Mouse (Mus musculus): ENCODE measurements around the gene Zdhhc14. TPM values are rescaled to one million over a fixed set of nuclear protein-coding genes. Genes with fewer than 3 reads are reported as not detected.

The Zdhhc14 gene
- polyA plus RNA-seq, 1 experiment from 2014 or later = 1.3 TPM

DNA sequence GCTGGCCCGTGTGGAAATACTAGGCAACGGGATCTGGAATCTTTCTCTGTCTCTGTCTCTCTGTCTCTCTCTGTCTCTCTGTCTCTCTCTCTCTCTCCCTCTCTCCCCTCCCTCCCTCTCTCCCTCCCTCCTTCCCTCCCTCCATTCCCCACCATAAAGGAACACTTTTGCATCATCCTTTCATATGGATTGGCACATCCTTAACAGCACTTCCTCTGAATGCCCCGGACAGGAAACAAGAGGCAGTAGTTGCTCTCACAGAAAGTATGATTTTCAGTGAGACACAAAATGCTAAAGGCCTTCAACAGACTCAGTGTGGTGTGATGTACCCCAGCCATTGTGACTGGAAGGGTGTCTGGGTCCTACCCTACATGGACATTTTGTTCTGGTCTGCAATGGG is 89.9 kb downstream of the Zdhhc14 start:
- H3K4me1 ChIP-seq = no peaks in the 10 kb centered on the region
- H3K9me3 ChIP-seq = no peaks in the 10 kb centered on the region
- H3K27ac ChIP-seq (replicated peaks) = no peak overlapping the region
- no peak overlapping the region for H3K4me3 ChIP-seq
- H3K27me3 ChIP-seq (replicated peaks) = no peaks in the 10 kb centered on the region
- no peak overlapping the region for H3K9ac ChIP-seq
- no peaks in the 10 kb centered on the region for H3K36me3 ChIP-seq
- 90% methylated on average over 3 of the region's 3 CpGs for WGBS
- ATAC-seq (ENCODE audit: extremely low read depth, insufficient number of reproducible peaks, low FRiP score, low TSS enrichment) = no peak
- no peak overlapping the region for H3K4me2 ChIP-seq

DNA sequence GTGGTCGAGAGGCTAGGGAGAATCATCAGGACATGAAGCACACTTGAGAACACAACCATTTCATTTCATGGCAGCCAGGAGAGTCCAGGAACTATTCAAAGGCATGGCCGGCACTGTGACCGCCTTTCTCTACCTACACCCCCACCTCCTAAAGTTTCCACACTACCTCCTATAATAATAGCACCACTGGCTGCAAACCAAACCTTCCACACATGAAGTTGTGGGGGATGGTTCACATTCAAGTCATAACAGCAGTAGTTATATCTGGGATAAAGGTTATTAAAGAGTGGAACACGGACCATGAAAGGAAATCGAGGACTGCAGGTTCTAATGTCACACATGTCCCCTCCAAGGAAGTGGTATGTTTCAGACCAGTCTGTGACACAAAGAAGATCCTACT is 90.6 kb downstream of the Zdhhc14 start:
- Histone ChIP-seq H3K4me3 (no peak overlapping the region), H3K9ac (no peak overlapping the region), H3K9me3 (no peaks in the 10 kb centered on the region), H3K27ac (replicated peaks) (no peak overlapping the region), H3K36me3 (no peaks in the 10 kb centered on the region), H3K4me1 (no peaks in the 10 kb centered on the region), H3K27me3 (replicated peaks) (no peaks in the 10 kb centered on the region), H3K4me2 (no peak overlapping the region)
- no peak for ATAC-seq (ENCODE audit: extremely low read depth, insufficient number of reproducible peaks, low FRiP score, low TSS enrichment)
- WGBS = 81% methylated on average over 5 of the region's 5 CpGs

DNA sequence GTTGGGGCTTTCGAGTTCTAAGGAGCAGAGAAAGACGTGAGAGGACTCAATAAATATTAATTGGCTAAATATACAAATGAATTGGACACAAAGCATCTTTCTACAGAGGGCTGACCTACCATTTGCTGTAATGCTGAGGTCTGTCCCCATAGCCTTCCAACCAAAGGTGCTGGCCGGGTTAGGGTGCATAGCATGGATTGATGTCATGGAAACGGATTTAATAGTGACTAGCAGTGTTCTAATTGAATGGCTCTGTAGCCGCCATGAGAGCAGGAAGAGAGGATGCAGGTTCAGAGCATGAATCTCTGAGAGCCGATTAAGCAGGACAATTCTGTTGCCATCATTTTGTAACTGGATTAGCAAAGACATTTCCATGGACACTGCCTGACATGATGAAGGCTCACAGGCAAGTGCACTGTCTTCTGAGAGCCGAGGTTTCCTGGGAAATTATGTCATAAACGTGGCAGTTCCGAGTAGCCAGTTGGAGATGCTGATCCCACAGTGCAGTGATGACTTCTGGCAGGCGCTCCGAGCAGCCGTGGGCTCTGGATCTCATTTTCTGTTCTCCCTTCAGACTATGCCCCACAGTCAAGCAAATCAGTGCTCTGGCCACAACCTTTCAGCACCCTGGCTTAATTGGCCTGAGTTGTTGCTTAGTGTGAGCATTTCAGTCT is 91.3 kb downstream of the Zdhhc14 start:
- ATAC-seq (ENCODE audit: extremely low read depth, insufficient number of reproducible peaks, low FRiP score, low TSS enrichment) = no peak
- H3K4me3 ChIP-seq = no peak overlapping the region
- no peak overlapping the region for H3K4me2 ChIP-seq
- no peaks in the 10 kb centered on the region for H3K9me3 ChIP-seq
- 63% methylated on average over 12 of the region's 12 CpGs for WGBS
- no peaks in the 10 kb centered on the region for H3K27me3 ChIP-seq (replicated peaks)
- no peak overlapping the region for H3K27ac ChIP-seq (replicated peaks)
- H3K9ac ChIP-seq = no peak overlapping the region
- H3K4me1 ChIP-seq = no peaks in the 10 kb centered on the region
- H3K36me3 ChIP-seq = no peaks in the 10 kb centered on the region

DNA sequence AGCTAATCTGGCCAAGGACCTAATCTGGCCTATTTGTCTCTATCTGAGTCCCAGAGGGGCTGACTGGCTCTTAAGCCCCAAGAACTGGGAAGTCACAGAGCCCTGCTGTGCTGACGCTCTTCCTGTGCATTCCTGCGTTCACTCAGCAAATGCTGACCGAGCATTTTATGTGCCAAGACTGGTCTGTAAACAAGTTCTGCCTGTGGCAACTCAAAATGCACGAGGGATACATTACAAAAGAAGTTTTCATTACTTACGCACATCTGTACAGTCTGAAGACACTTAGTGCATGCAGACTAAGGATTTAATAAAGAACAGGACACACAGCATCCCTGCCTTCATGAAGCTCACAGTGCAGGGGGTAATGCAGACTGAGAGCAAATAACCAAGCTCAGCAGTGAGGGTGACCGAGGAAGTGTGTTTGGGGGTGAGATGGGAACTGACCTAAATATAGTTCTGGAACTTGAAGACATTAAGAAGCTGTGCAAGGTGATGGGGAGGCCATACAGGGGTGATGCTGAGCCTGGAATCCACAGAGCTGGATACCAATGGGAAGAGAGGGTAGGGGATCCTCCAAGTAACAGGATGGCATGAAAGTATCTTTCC is 99.3 kb downstream of the Zdhhc14 start:
- no peak overlapping the region for H3K9ac ChIP-seq
- H3K27me3 ChIP-seq (replicated peaks) = no peaks in the 10 kb centered on the region
- peaks cover 10% of the 10 kb centered on the region; the same call in 1 of the 2 replicates for H3K4me1 ChIP-seq
- ATAC-seq (ENCODE audit: extremely low read depth, insufficient number of reproducible peaks, low FRiP score, low TSS enrichment) = no peak
- no peaks in the 10 kb centered on the region for H3K9me3 ChIP-seq
- H3K4me3 ChIP-seq = no peak overlapping the region
- H3K4me2 ChIP-seq = no peak overlapping the region
- 54% methylated on average over 6 of the region's 6 CpGs for WGBS
- peak overlapping the region; percentile 32 for H3K27ac ChIP-seq (replicated peaks)
- H3K36me3 ChIP-seq = no peaks in the 10 kb centered on the region

DNA sequence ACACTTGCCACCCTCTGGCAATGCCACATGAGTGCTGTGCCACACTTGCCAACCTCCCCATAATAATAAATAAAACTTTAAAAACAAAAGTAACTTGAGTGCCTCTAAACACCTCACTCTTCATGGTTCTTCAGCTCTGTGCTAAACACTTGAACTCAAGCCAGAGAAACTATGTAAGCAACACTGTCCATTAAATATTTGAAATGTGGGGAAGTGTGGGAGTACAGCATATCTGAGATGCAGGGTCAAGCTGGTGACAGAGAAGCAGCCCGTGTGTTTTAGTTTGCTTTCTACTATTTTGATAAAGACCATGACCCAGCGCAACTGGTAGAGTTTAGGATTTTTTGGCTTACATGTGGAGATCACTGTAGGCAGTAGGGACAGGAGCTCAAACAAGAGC is 100.7 kb downstream of the Zdhhc14 start:
- Histone ChIP-seq H3K9me3 (no peaks in the 10 kb centered on the region), H3K27ac (replicated peaks) (no peak overlapping the region), H3K9ac (no peak overlapping the region), H3K27me3 (replicated peaks) (no peaks in the 10 kb centered on the region), H3K36me3 (no peaks in the 10 kb centered on the region), H3K4me3 (no peak overlapping the region), H3K4me1 (peaks cover 10% of the 10 kb centered on the region; the same call in 1 of the 2 replicates), H3K4me2 (no peak overlapping the region)
- 59% methylated on average over 2 of the region's 2 CpGs for WGBS
- no peak for ATAC-seq (ENCODE audit: extremely low read depth, insufficient number of reproducible peaks, low FRiP score, low TSS enrichment)

DNA sequence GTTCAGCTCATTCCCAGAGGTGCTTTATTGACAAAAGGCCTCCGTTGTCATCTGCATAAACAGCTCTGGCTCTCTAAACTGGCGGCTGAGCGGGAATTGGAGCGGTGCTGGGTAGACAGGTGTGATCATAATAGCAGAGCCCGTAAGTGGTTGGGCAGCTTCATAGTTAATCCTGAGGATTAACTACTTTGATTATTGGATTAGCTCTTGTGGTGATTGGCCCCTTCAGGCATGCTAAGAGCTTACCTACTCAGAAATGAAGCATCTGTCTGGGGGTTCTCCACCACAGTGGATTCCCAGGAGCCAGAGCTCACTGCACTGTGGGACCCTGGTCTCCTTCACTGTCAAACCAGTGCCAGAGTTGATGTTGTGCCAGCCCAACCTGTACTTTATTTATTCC is 102.7 kb downstream of the Zdhhc14 start:
- no peaks in the 10 kb centered on the region for H3K36me3 ChIP-seq
- whole genome bisulfite sequencing = 69% methylated on average over 5 of the region's 5 CpGs

DNA sequence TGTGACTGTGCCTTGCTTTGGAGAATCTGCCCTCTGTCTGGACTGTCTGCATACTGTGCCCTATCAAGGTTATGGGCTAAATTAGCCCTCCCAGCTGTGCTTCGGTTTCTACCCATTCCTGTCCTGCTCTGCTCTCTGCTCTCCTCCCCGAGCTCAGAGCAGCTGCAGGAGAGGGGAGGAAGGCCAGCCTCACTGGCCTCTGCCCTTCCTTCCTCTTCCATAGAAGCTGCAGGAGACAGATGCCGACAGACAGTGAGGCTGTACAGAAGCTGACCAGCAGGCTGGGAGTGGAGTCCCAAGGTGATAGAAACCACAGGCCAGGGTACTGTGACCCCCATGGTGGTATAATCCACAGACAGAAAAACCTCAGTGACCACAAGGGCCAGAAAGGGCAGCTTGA is 104.1 kb downstream of the Zdhhc14 start:
- no peak for ATAC-seq (ENCODE audit: extremely low read depth, insufficient number of reproducible peaks, low FRiP score, low TSS enrichment)
- no peak overlapping the region for H3K4me2 ChIP-seq
- no peak overlapping the region for H3K27ac ChIP-seq (replicated peaks)
- H3K4me3 ChIP-seq = no peak overlapping the region
- H3K9me3 ChIP-seq = no peaks in the 10 kb centered on the region
- no peaks in the 10 kb centered on the region for H3K36me3 ChIP-seq
- no peak overlapping the region for H3K9ac ChIP-seq
- peaks cover 9% of the 10 kb centered on the region; the same call in 1 of the 2 replicates for H3K4me1 ChIP-seq
- 18% methylated on average over 3 of the region's 3 CpGs for WGBS
- no peaks in the 10 kb centered on the region for H3K27me3 ChIP-seq (replicated peaks)

More for the DNA sequence above, 102.7 kb downstream of the Zdhhc14 start:
- H3K27me3 ChIP-seq (replicated peaks) = no peaks in the 10 kb centered on the region
- H3K4me1 ChIP-seq = peaks cover 10% of the 10 kb centered on the region; the same call in 1 of the 2 replicates
- no peak overlapping the region for H3K27ac ChIP-seq (replicated peaks)
- ATAC-seq (ENCODE audit: extremely low read depth, insufficient number of reproducible peaks, low FRiP score, low TSS enrichment) = no peak
- no peak overlapping the region for H3K4me3 ChIP-seq
- H3K9ac ChIP-seq = no peak overlapping the region
- no peaks in the 10 kb centered on the region for H3K9me3 ChIP-seq
- no peak overlapping the region for H3K4me2 ChIP-seq

DNA sequence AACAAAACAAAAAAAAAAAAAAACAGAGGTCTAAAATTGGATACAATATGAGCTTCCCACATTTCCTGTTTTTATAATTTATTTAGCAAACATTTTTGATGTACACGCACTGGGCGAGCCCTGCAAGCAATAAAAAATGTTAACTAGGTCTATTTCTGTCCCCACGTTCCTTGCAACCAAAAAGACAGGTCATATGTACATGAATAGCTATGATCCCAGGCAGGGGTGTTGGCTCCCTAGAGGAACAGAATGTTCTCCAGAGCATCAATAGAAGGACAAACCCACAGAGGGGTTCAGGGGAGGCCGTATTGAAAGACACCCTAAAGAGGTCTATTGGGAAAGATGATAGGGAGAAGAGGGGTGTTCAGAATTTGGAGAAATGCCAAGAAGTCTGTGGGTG is 106.6 kb downstream of the Zdhhc14 start:
- ATAC-seq (ENCODE audit: extremely low read depth, insufficient number of reproducible peaks, low FRiP score, low TSS enrichment) = no peak
- Histone ChIP-seq H3K4me2 (no peak overlapping the region), H3K9ac (no peak overlapping the region), H3K36me3 (no peaks in the 10 kb centered on the region), H3K9me3 (no peaks in the 10 kb centered on the region), H3K4me1 (0 out of 2 replicates have a peak, but pooled peaks cover 5% of the 10 kb centered on the region), H3K4me3 (no peak overlapping the region), H3K27ac (replicated peaks) (no peak overlapping the region), H3K27me3 (replicated peaks) (no peaks in the 10 kb centered on the region)
- 74% methylated on average over 4 of the region's 4 CpGs for WGBS

DNA sequence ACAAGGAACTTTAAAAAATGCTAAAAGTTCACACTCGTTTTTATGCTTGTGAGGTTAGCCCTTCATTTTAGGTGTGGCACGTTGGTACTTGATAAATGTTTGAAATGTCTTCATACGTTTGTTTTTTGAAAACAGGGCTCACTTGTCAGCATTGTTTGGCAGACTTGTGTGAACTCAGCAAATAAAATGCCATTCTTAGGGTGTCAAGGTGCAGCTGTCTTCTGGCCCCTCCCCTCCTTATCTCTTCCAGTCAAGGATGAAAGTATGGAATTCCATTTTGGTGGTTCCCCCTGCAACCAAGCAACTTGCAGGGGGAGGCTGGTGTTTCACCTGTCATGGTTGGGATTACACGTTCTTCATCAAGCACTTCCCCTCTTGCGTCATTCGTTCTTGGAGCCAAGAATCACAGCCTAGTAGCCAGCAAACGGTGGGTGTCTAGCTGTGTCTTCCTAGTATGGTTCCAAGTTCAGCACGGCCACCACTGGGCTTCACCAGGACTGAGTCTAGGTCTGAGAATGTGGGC is 108.2 kb downstream of the Zdhhc14 start:
- 72% methylated on average over 8 of the region's 8 CpGs for WGBS
- H3K27ac ChIP-seq (replicated peaks) = no peak overlapping the region

DNA sequence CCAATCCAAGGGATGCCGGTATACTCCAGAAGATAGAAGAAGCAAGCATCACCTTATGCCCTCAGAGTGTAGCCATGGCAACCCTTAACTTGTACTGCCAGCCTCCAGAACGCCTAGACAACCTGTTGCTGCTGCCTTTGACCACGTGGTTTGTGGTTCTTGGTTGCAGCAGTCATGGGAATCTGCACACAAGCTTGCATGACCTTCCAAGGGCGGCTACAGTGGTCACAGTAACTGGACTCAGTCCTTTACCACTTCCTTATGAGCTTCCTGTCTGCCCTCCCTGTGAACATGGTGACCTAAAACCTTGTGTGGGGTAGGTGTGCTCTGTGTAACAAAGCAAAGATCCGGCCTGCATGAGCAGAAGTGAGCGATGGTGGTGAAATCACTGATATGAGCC is 109.6 kb downstream of the Zdhhc14 start:
- ATAC-seq (ENCODE audit: extremely low read depth, insufficient number of reproducible peaks, low FRiP score, low TSS enrichment) = no peak
- no peaks in the 10 kb centered on the region for H3K36me3 ChIP-seq
- no peak overlapping the region for H3K9ac ChIP-seq
- H3K4me2 ChIP-seq = no peak overlapping the region
- no peak overlapping the region for H3K4me3 ChIP-seq
- no peaks in the 10 kb centered on the region for H3K9me3 ChIP-seq
- peaks cover 10% of the 10 kb centered on the region for H3K4me1 ChIP-seq
- H3K27ac ChIP-seq (replicated peaks) = no peak overlapping the region
- WGBS = 76% methylated on average over 6 of the region's 6 CpGs
- H3K27me3 ChIP-seq (replicated peaks) = no peaks in the 10 kb centered on the region

More for the DNA sequence above, 108.2 kb downstream of the Zdhhc14 start:
- Histone ChIP-seq H3K9me3 (no peaks in the 10 kb centered on the region), H3K36me3 (no peaks in the 10 kb centered on the region), H3K9ac (no peak overlapping the region), H3K4me1 (0 out of 2 replicates have a peak, but pooled peaks cover 5% of the 10 kb centered on the region), H3K27me3 (replicated peaks) (no peaks in the 10 kb centered on the region), H3K4me3 (no peak overlapping the region), H3K4me2 (no peak overlapping the region)
- no peak for ATAC-seq (ENCODE audit: extremely low read depth, insufficient number of reproducible peaks, low FRiP score, low TSS enrichment)

DNA sequence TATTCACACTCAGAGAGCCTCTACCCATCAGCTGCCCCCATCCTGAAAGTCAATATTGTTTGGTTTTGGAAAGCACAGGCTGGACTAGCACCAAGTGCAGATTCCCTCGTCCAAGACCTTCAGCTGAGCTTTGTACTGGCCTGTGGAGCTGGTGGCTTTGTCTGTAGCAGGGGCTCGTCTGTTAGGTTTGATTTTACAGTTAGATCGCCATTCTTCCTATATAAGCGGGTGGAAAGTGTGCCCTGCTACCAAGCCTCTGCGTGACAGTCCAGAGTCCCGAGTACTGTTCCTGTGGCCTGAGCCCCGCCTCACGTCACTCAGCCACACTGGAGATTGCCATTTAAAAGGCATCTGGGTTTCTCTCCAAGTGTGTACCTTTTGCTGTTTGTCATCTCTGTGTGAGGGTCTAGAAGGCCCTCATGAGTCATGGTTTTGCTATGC is 113.8 kb downstream of the Zdhhc14 start:
- WGBS = 62% methylated on average over 8 of the region's 8 CpGs
- Histone ChIP-seq H3K4me1 (peaks cover 10% of the 10 kb centered on the region), H3K4me2 (no peak overlapping the region), H3K9me3 (no peaks in the 10 kb centered on the region), H3K27ac (replicated peaks) (no peak overlapping the region), H3K9ac (no peak overlapping the region), H3K4me3 (no peak overlapping the region), H3K36me3 (no peaks in the 10 kb centered on the region), H3K27me3 (replicated peaks) (no peaks in the 10 kb centered on the region)
- ATAC-seq (ENCODE audit: extremely low read depth, insufficient number of reproducible peaks, low FRiP score, low TSS enrichment) = no peak

DNA sequence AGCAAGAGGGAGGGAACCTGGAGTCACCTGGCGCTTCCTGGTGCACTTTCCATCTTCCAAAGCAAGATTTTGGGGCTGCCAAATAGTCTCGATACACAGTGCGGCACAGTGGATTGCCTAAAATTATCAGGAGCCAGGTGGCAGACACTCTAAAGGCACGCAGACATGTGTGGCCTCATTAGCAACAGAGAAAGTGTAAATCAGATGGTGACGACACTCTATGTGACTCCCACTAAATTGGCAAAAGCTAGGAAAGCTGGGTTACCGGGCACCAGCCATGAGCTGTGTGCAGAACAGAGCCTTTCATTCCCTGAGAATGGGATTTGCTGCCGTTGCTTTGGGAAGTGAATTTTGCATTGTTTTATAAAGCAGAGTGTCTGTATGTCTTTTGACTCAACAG is 115.0 kb downstream of the Zdhhc14 start:
- H3K9ac ChIP-seq = no peak overlapping the region
- peaks cover 10% of the 10 kb centered on the region for H3K4me1 ChIP-seq
- H3K27me3 ChIP-seq (replicated peaks) = no peaks in the 10 kb centered on the region
- no peak for ATAC-seq (ENCODE audit: extremely low read depth, insufficient number of reproducible peaks, low FRiP score, low TSS enrichment)
- H3K4me3 ChIP-seq = no peak overlapping the region
- H3K9me3 ChIP-seq = no peaks in the 10 kb centered on the region
- no peaks in the 10 kb centered on the region for H3K36me3 ChIP-seq
- H3K27ac ChIP-seq (replicated peaks) = no peak overlapping the region
- H3K4me2 ChIP-seq = no peak overlapping the region
- 72% methylated on average over 7 of the region's 7 CpGs for WGBS
